28 mouse cellular contexts compared by ENCODE assay signal in the genomic region with DNA sequence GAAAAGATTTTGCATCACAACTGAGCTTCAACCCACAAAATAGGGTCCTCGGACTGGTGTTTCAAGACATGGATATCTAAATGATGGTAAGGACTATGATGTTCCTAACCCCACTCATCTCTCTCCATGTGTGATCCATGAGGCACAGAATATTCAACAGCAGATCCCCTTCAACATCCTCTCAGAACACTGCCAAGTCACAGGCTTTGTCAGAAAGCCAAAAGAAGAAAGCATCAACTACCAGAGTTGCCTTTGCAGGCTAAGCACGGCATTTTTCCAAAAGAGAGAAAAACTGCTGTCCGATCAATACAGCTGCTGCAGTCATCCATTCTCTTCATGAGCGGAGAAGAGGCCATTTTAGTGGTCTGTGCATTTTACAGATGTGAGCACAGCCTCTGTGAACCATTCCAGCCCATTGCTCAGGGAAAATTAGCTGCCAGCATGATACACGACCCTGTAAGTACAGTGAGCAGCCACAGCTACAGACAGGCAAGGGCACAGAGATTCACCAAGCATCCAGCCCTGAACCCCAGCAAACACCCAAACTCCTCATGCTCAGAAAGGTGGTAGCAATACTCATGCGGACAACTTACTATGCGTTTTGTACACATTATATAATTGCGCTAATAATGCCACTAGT. TPM values are rescaled to one million over a fixed set of nuclear protein-coding genes. Genes with fewer than 3 reads are reported as not detected.
DNase-seq lines count a peak whose midpoint lies in the region; TF ChIP-seq lines count a peak whose summit lies in the region.
"Had no signal": no experiment of that assay in that cellular context is flagged by ENCODE, and none has a peak within 500 bp of the region (broad histone marks: within the 10 kb centered on the region; RNA-seq: fewer than 3 reads in every experiment).

No protein-coding gene starts in this region.

- peak overlapping the region; percentile 50 for H3K27ac ChIP-seq in left cerebral cortex, adult 2 months
- peak overlapping the region; percentile 73; the same call in 1 of the 2 replicates for H3K27ac ChIP-seq in cortical plate, adult 2 months (ENCODE audit: insufficient read depth, low read length)
- H3K27ac ChIP-seq: embryonic facial prominence, embryonic 13.5 days; forebrain, embryonic 10.5 days; heart, adult 2 months; limb, embryonic 13.5 days; midbrain, embryonic 15.5 days; neural tube, embryonic 12.5 days had no signal

- H3K4me1 ChIP-seq in cortical plate, adult 2 months (ENCODE audit: control insufficient read depth, insufficient read depth, low read length) = peaks cover 6% of the 10 kb centered on the region
- H3K4me1 ChIP-seq: embryonic facial prominence, embryonic 13.5 days; forebrain, embryonic 10.5 days; heart, embryonic 12.5 days; limb, embryonic 13.5 days; midbrain, embryonic 15.5 days; neural tube, embryonic 12.5 days had no signal

- H3K4me3 ChIP-seq in left cerebral cortex, adult 2 months = no peak overlapping the region
- no peak overlapping the region for H3K4me3 ChIP-seq in cortical plate, adult 2 months (ENCODE audit: insufficient read depth, low read length)
- H3K4me3 ChIP-seq: embryonic facial prominence, embryonic 13.5 days; forebrain, embryonic 10.5 days; heart, adult 2 months; heart, embryonic 12.5 days; limb, embryonic 13.5 days; midbrain, embryonic 15.5 days; neural tube, embryonic 12.5 days had no signal

- DNase-seq in heart, adult 11 months = peak; percentile 19
- no peak for DNase-seq in heart, adult 18-20 months
- no peak for DNase-seq in left cerebral cortex, adult 2 months (ENCODE audit: extremely low spot score in 1 of 2, low spot score in 2 of 2)
- DNase-seq in left cerebral cortex, adult 18-20 months (ENCODE audit: low spot score in 2 of 2) = no peak
- DNase-seq in brain, adult 2 months (ENCODE audit: low read depth, low spot score) = peak; percentile 60
- no peak for DNase-seq in embryo, embryonic 9.5 days (ENCODE audit: extremely low spot score)
- DNase-seq: adrenal gland, postnatal 14 days; cerebellum, adult 9-10 months; cerebellum, postnatal 36 days; embryo, embryonic 11 days; forebrain, postnatal 0 days; gastrocnemius, postnatal 14 days; heart, adult 2 months; heart, postnatal 4 days; kidney, adult 9 months; kidney, postnatal 10 days; layer of hippocampus, adult 9-11 months; retina, postnatal 1 day; right cerebral cortex, postnatal 14 days; thymus, postnatal 4 days had no signal

- intact Hi-C loops in left cerebral cortex, adult 2 months (cut with DNase I) = no loop called here

- no peak for TF ChIP-seq POLR2A in cortical plate, adult 2 months (IDR thresholded peaks at IDR 0.05; ENCODE audit: extremely low read depth, insufficient read depth, low read length)

- no peak for TF ChIP-seq CTCF in left cerebral cortex, adult 2 months (IDR thresholded peaks at IDR 0.05)
- TF ChIP-seq CTCF in cortical plate, adult 2 months (IDR thresholded peaks at IDR 0.05; ENCODE audit: extremely low read depth, insufficient read depth, low read length) = no peak

RNA-seq across cellular contexts. Expression of gene Sv2b, which starts 55.3 kb away (rescaled TPM):
- total RNA-seq in heart, adult 18-20 months (2021) = under 1 TPM; 0.31 to 0.47 TPM
- 100 to 1,000 TPM; 348 to 386 TPM for total RNA-seq in left cerebral cortex, adult 2 months (2021)
- total RNA-seq in left cerebral cortex, adult 18-20 months (2021) = 100 to 1,000 TPM; 376 to 377 TPM
- polyA plus RNA-seq in cortical plate, adult 2 months (2012; rRNA removed) = 168 and 173 TPM in 2 replicates
- polyA plus RNA-seq: CD4-positive, CD25-positive, alpha-beta regulatory T cell, adult 4 months had no signal

Comparison
In these comparisons a context has a peak if more than half of its experiments do, and no peak if none do; other contexts are left out.
1. DNase-seq: peak in heart, adult 11 months (single experiment) and brain, adult 2 months (single experiment); none in heart, adult 18-20 months (0 of 2), left cerebral cortex, adult 2 months (0 of 2), left cerebral cortex, adult 18-20 months (0 of 2) and embryo, embryonic 9.5 days (single experiment).
2. RNA of gene Sv2b, which starts 55.3 kb away (total RNA-seq): 348 to 386 TPM in left cerebral cortex, adult 2 months and 376 to 377 TPM in left cerebral cortex, adult 18-20 months; 0.31 to 0.47 TPM in heart, adult 18-20 months; every median in the first group is over 100 times any median in the second.